Mouse (Mus musculus) heart, adult 2 months (tissue): ENCODE measurements around the gene Anks1. TPM values are rescaled to one million over a fixed set of nuclear protein-coding genes. Genes with fewer than 3 reads are reported as not detected.

Experiments
- DNase-seq, 2 experiments: peaks; one replicate each; pipeline ENCODE4 v3.0.0; 2021
- H3K27ac ChIP-seq: fragments of 200-600 bp; 2 replicates; pipeline ENCODE4 v1.8.1; 2022
- H3K27me3 ChIP-seq: fragments of 200-500 bp; 2 replicates; pipeline ENCODE4 v1.6.1; 2012; ENCODE audit warnings: mild to moderate bottlenecking, low read length, inconsistent platforms, mixed read lengths; ENCODE audit not compliant: control insufficient read depth, insufficient read depth
- H3K36me3 ChIP-seq: fragments of 200-500 bp; 2 replicates; pipeline ENCODE4 v1.6.1; 2012; ENCODE audit warnings: low read length, inconsistent platforms; ENCODE audit not compliant: control insufficient read depth, insufficient read depth
- H3K4me1 ChIP-seq: fragments of 200-500 bp; 2 replicates; pipeline ENCODE4 v1.6.1; 2011; ENCODE audit warnings: low read length; ENCODE audit not compliant: control insufficient read depth, insufficient read depth
- H3K4me3 ChIP-seq: fragments of 200-600 bp; 2 replicates; pipeline ENCODE4 v1.8.1; 2022
- H3K79me2 ChIP-seq: fragments of 200-500 bp; replicated peaks from 2 replicates; pipeline ENCODE4 v1.6.1; 2012; ENCODE audit warnings: mild to moderate bottlenecking, inconsistent platforms, low read length, moderate library complexity, mixed read lengths; ENCODE audit not compliant: control insufficient read depth, insufficient read depth
- H3K9ac ChIP-seq: fragments of 200-500 bp; 2 replicates; pipeline ENCODE4 v1.6.1; 2012; ENCODE audit warnings: low read depth, mild to moderate bottlenecking, control low read depth, inconsistent platforms, low read length, mixed read lengths
- CTCF ChIP-seq: fragments of 200-600 bp; IDR thresholded peaks from 2 replicates; pipeline ENCODE4 v1.8.1; 2022; ENCODE audit warnings: antibody characterized with exemption, mild to moderate bottlenecking, moderate library complexity
- EP300 ChIP-seq: fragments of 200-500 bp; IDR thresholded peaks from 2 replicates; pipeline ENCODE4 v1.6.1; 2011; ENCODE audit warnings: low read depth, low read length, control low read depth; ENCODE audit not compliant: insufficient read depth
- POLR2A ChIP-seq: fragments of 200-500 bp; IDR thresholded peaks from 2 replicates; pipeline ENCODE4 v1.6.1; 2011; ENCODE audit warnings: mild to moderate bottlenecking, low read depth, low read length, control low read depth; ENCODE audit not compliant: insufficient read depth
- WGBS: fragments of 180-500 bp; shearing (Covaris S2); methylation state at CpG from one replicate; pipeline ENCODE4 v1.1.7; 2018; 5-methylcytosine and 5-hydroxymethylcytosine counted together
- intact Hi-C: fragments of 180-260 bp; cut with DNase I; formaldehyde crosslinking; loops from one replicate; pipeline ENCODE4 v1.15.1; 2025
- polyA plus RNA-seq: library from polyadenylated mRNA; depleted of rRNA; stranded (reverse); fragments of >200 nt; gene quantifications from 2 replicates; pipeline ENCODE4 v1.2.3, GENCODE M21; 2012
- total RNA-seq, 2 experiments: library from RNA; stranded (reverse); gene quantifications; 2 replicates each; pipeline ENCODE4 v1.2.3; 2021

Anks1 gene
- total and polyA plus RNA-seq, 3 experiments, result 51.6 to 76.4 (median 64.4) TPM

GRCm38 (mm10) chr17:28063163-28063562 lies 154.1 kb downstream of the Anks1 start:
- no peak for DNase-seq
- no peaks in the 10 kb centered on the region for H3K36me3 ChIP-seq
- TF ChIP-seq EP300, result no peak
- TF ChIP-seq CTCF, result no peak
- TF ChIP-seq POLR2A, result no peak
- H3K4me3 ChIP-seq, result no peak overlapping the region
- no peak overlapping the region for H3K9ac ChIP-seq
- H3K4me1 ChIP-seq, result no peaks in the 10 kb centered on the region; the same call in 1 of the 2 replicates
- H3K27me3 ChIP-seq, result no peaks in the 10 kb centered on the region
- intact Hi-C loops, result loop anchor here (5.0 kb wide), 2 partner anchors 71 to 156 kb away; partner anchors contain the start of genes Anks1 and Taf11
- H3K27ac ChIP-seq, result no peak overlapping the region
- H3K79me2 ChIP-seq, result no peaks in the 10 kb centered on the region
- 71% methylated on average over 6 of the region's 6 CpGs for WGBS

- Histone ChIP-seq H3K27me3 (0 out of 2 replicates have a peak, but pooled peaks cover 2% of the 10 kb centered on the region), H3K4me3 (no peak overlapping the region), H3K36me3 (no peaks in the 10 kb centered on the region), H3K9ac (no peak overlapping the region), H3K27ac (no peak overlapping the region), H3K4me1 (no peaks in the 10 kb centered on the region; the same call in 1 of the 2 replicates), H3K79me2 (no peaks in the 10 kb centered on the region)
- DNase-seq, result no peak
- intact Hi-C loops, result no loop called here
- TF ChIP-seq POLR2A (no peak), EP300 (no peak), CTCF (no peak)
- 53% methylated on average over 4 of the region's 4 CpGs for WGBS
Measured at GRCm38 (mm10) chr17:28067303-28067702, 158.2 kb downstream of the Anks1 start.

- TF ChIP-seq POLR2A, result no peak
- no peak for TF ChIP-seq CTCF
- TF ChIP-seq EP300, result no peak
- Histone ChIP-seq H3K36me3 (no peaks in the 10 kb centered on the region), H3K27me3 (0 out of 2 replicates have a peak, but pooled peaks cover 2% of the 10 kb centered on the region), H3K27ac (no peak overlapping the region), H3K4me1 (no peaks in the 10 kb centered on the region), H3K9ac (no peak overlapping the region), H3K4me3 (no peak overlapping the region), H3K79me2 (no peaks in the 10 kb centered on the region)
- intact Hi-C loops, result no loop called here
- DNase-seq, result no peak
- WGBS, result 11% methylated on average over 12 of the region's 12 CpGs
Measured at GRCm38 (mm10) chr17:28069446-28069845, 160.3 kb downstream of the Anks1 start.

DNA sequence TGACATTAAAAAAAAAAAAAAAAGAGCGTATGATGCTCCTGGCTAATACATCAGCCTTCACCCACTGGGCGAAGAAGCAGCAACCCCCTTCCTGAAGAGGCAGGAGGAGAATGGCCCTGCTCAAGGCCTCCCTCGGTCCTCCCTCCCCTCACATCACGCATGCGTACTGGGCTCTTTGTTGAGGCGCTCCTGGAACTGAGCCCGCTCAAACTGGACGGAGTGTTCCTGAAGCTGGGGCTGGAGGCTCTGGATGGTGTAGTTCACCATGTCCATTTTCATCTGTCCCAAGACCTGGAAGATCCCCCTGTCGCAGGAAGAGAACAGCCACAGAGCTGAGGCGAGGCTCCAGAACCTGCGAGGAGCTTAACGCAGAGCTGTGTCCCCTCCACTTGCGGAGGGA lies 161.2 kb downstream of the Anks1 start:
- H3K9ac ChIP-seq, result no peak overlapping the region
- H3K27ac ChIP-seq, result no peak overlapping the region
- H3K4me1 ChIP-seq, result no peaks in the 10 kb centered on the region
- H3K4me3 ChIP-seq, result no peak overlapping the region
- TF ChIP-seq CTCF (no peak), EP300 (no peak), POLR2A (no peak)
- 74% methylated on average over 13 of the region's 13 CpGs for WGBS
- DNase-seq, result no peak
- H3K79me2 ChIP-seq, result no peaks in the 10 kb centered on the region
- intact Hi-C loops, result no loop called here
- 0 out of 2 replicates have a peak, but pooled peaks cover 2% of the 10 kb centered on the region for H3K27me3 ChIP-seq
- no peaks in the 10 kb centered on the region for H3K36me3 ChIP-seq

DNA sequence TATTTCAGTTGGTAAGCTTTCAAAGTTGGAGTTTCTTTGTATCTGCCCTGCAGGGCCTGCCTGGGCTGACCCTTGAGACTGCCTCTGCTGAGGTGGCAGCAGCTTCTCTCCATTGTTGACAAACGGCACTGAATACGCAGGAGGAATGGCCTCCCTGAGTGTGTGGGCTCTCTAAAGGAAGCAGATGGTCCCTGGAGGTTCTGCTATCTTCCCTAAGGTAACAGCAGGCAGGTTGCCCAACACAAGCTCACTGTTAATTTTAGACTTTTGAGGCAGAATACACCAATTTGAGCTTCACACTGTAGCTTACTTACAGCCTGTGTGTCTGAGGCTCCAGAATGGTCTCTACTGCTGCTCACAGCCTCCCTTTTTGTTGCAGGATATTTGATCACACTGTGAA lies 163.6 kb downstream of the Anks1 start:
- H3K27me3 ChIP-seq, result 0 out of 2 replicates have a peak, but pooled peaks cover 2% of the 10 kb centered on the region
- H3K4me3 ChIP-seq, result no peak overlapping the region
- intact Hi-C loops, result no loop called here
- TF ChIP-seq EP300, result no peak
- no peak for TF ChIP-seq POLR2A
- TF ChIP-seq CTCF, result no peak
- no peak overlapping the region for H3K9ac ChIP-seq
- DNase-seq, result no peak
- H3K36me3 ChIP-seq, result no peaks in the 10 kb centered on the region
- H3K27ac ChIP-seq, result no peak overlapping the region
- WGBS, result 51% methylated on average over 2 of the region's 2 CpGs
- no peaks in the 10 kb centered on the region for H3K79me2 ChIP-seq
- H3K4me1 ChIP-seq, result no peaks in the 10 kb centered on the region

- H3K9ac ChIP-seq, result no peak overlapping the region
- no peak for DNase-seq
- no peaks in the 10 kb centered on the region for H3K4me1 ChIP-seq
- no peaks in the 10 kb centered on the region for H3K79me2 ChIP-seq
- H3K4me3 ChIP-seq, result no peak overlapping the region
- intact Hi-C loops, result no loop called here
- TF ChIP-seq POLR2A, result no peak
- TF ChIP-seq EP300, result no peak
- no peak for TF ChIP-seq CTCF
- 0 out of 2 replicates have a peak, but pooled peaks cover under 1% of the 10 kb centered on the region for H3K27me3 ChIP-seq
- no peak overlapping the region for H3K27ac ChIP-seq
- H3K36me3 ChIP-seq, result no peaks in the 10 kb centered on the region
- WGBS, result 74% methylated on average over 7 of the region's 7 CpGs
Measured at GRCm38 (mm10) chr17:28074486-28074885, 165.4 kb downstream of the Anks1 start.
